Mouse (Mus musculus): Measurements from ENCODE around the gene Cryge.

- TF ChIP-seq TAL1 (IDR thresholded peaks at IDR 0.05; ENCODE audit: low read length) (no peak), GATA1 (IDR thresholded peaks at IDR 0.05; ENCODE audit: low read length) (no peak)
These were observed 9.1 kb downstream of the Cryge start for GRCm38 (mm10) chr1:65041837-65042236.
